Mouse (Mus musculus): ENCODE data around the gene Higd1a. TPM values are rescaled to one million over a fixed set of nuclear protein-coding genes. Genes with fewer than 3 reads are reported as not detected.

Gene Higd1a
- polyA plus RNA-seq, 1 experiment from 2014 or later: 631 TPM

DNA sequence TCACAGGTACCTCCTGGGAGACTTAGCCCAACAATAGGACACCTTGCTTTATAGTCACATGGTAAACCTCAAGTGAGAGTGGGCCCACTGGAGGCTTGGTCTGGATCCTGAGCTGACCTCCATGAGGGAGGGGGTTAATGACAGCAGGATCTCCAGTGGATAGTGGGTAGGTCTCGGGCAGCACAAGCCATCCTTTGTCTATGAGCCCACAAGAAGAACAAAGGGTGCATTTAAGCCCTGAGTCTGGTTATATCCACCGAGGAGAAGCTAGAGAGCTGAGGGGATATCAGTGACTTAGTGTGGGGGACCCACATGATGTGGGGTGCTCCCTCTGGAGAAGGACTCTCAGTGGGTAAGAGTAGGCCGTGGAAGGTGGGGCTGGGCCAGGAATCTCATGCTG, 49.7 kb downstream of the Higd1a start:
- H3K4me1 ChIP-seq (replicated peaks; ENCODE audit: control insufficient read depth, insufficient read depth): no peaks in the 10 kb centered on the region
- 70% methylated on average over 3 of the region's 3 CpGs for whole genome bisulfite sequencing

DNA sequence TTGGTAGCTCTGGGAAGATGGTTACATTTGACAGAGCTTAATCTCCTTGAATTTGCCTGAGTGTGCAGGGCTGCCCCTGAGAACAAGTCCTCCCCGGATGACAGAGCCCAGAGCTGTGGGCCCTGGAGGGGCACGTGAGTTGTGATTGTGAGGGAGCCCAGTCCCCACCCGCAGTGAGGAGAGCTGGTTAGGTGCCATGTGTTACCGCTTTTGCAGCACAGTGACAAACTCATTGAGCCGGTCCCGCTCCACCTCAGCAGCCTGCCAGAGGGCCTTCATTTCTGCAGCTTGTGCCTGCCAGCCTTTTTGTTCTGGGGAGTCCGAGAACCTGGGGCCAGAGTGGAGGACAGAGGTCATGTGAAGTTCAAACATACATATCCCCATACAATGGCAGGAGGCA, 50.2 kb downstream of the Higd1a start:
- TF ChIP-seq CTCF (IDR thresholded peaks at IDR 0.05; ENCODE audit: low read depth) (no peak), EP300 (optimal IDR thresholded peaks at IDR 0.05) (no peak)
- DNase-seq (ENCODE audit: low spot score) (no peak), ATAC-seq (ENCODE audit: low FRiP score, low TSS enrichment) (no peak)
- no peaks in the 10 kb centered on the region for H3K9me3 ChIP-seq (ENCODE audit: control insufficient read depth, low read length)
- no peak overlapping the region for H3K4me3 ChIP-seq (ENCODE audit: low read depth, low read length)
- WGBS: 47% methylated on average over 7 of the region's 7 CpGs
- no peak overlapping the region for H3K9ac ChIP-seq (ENCODE audit: low read length)
- H3K27me3 ChIP-seq (ENCODE audit: control insufficient read depth, insufficient read depth, low read length): no peaks in the 10 kb centered on the region
- H3K27ac ChIP-seq (replicated peaks): no peak overlapping the region
- H3K4me2 ChIP-seq (replicated peaks; ENCODE audit: low read depth): no peak overlapping the region
- H3K36me3 ChIP-seq (ENCODE audit: control insufficient read depth, insufficient read depth, low read length): no peaks in the 10 kb centered on the region
- no peaks in the 10 kb centered on the region for H3K4me1 ChIP-seq (replicated peaks; ENCODE audit: control insufficient read depth, insufficient read depth)

More for the DNA sequence above, 49.7 kb downstream of the Higd1a start:
- no peaks in the 10 kb centered on the region for H3K36me3 ChIP-seq (ENCODE audit: control insufficient read depth, insufficient read depth, low read length)
- DNase-seq (ENCODE audit: low spot score) (no peak), ATAC-seq (ENCODE audit: low FRiP score, low TSS enrichment) (no peak)
- no peak for TF ChIP-seq EP300 (optimal IDR thresholded peaks at IDR 0.05)
- no peak for TF ChIP-seq CTCF (IDR thresholded peaks at IDR 0.05; ENCODE audit: low read depth)
- H3K9ac ChIP-seq (ENCODE audit: low read length): no peak overlapping the region
- H3K27me3 ChIP-seq (ENCODE audit: control insufficient read depth, insufficient read depth, low read length): no peaks in the 10 kb centered on the region
- no peak overlapping the region for H3K4me3 ChIP-seq (ENCODE audit: low read depth, low read length)
- H3K9me3 ChIP-seq (ENCODE audit: control insufficient read depth, low read length): no peaks in the 10 kb centered on the region
- no peak overlapping the region for H3K4me2 ChIP-seq (replicated peaks; ENCODE audit: low read depth)
- no peak overlapping the region for H3K27ac ChIP-seq (replicated peaks)

DNA sequence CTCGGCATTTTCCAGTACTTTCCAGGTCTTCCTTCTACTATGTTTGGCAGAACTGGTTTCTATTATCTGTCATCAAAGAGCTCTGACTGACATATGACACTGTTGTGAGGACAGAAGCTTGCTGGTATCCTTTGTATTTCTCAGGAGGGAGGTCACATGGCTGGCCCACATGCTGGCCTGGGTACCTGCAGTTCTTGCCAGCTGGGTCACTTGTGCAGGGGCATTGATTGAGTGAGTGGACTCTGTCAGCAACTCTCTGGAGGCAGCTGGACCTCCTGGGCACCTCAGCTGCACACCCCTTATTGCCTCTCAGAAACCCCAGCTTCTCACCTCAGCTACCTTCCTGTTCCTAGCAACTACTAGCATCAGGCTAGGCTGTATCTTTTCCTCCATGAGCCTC, 50.6 kb downstream of the Higd1a start:
- WGBS: 52% methylated on average over 1 of the region's 1 CpGs

DNA sequence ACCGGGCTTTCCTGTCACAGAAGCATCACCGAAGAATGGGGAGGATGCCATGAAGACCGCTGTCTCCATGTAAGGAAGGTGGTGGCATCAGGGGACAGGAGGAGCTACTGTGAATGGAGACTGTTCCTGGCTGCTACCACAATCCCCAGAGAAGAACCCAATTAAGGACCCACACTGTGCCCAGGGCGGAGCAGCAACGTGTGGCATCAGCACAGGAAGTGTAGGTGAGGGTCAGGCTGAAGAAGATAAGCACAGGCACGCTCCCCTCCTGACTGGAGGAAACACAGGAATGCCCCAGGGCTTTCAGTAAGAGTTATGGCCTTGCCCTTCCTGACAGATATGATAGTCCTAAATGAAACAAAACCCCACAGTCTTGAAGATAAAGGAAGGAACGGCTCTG, 55.4 kb downstream of the Higd1a start:
- Histone ChIP-seq H3K9ac (ENCODE audit: low read length) (no peak overlapping the region), H3K4me1 (replicated peaks; ENCODE audit: control insufficient read depth, insufficient read depth) (0 out of 2 replicates have a peak, but pooled peaks cover 2% of the 10 kb centered on the region), H3K27me3 (ENCODE audit: control insufficient read depth, insufficient read depth, low read length) (no peaks in the 10 kb centered on the region), H3K4me2 (replicated peaks; ENCODE audit: low read depth) (no peak overlapping the region), H3K4me3 (ENCODE audit: low read depth, low read length) (no peak overlapping the region), H3K36me3 (ENCODE audit: control insufficient read depth, insufficient read depth, low read length) (no peaks in the 10 kb centered on the region), H3K9me3 (ENCODE audit: control insufficient read depth, low read length) (no peaks in the 10 kb centered on the region), H3K27ac (replicated peaks) (no peak overlapping the region)
- DNase-seq (ENCODE audit: low spot score) (no peak), ATAC-seq (ENCODE audit: low FRiP score, low TSS enrichment) (no peak)
- TF ChIP-seq CTCF (IDR thresholded peaks at IDR 0.05; ENCODE audit: low read depth): no peak
- no peak for TF ChIP-seq EP300 (optimal IDR thresholded peaks at IDR 0.05)
- 51% methylated on average over 7 of the region's 7 CpGs for WGBS

More for the DNA sequence above, 50.6 kb downstream of the Higd1a start:
- Histone ChIP-seq H3K27me3 (ENCODE audit: control insufficient read depth, insufficient read depth, low read length) (no peaks in the 10 kb centered on the region), H3K27ac (replicated peaks) (no peak overlapping the region), H3K4me1 (replicated peaks; ENCODE audit: control insufficient read depth, insufficient read depth) (no peaks in the 10 kb centered on the region), H3K4me2 (replicated peaks; ENCODE audit: low read depth) (no peak overlapping the region), H3K36me3 (ENCODE audit: control insufficient read depth, insufficient read depth, low read length) (no peaks in the 10 kb centered on the region), H3K9me3 (ENCODE audit: control insufficient read depth, low read length) (no peaks in the 10 kb centered on the region), H3K4me3 (ENCODE audit: low read depth, low read length) (no peak overlapping the region), H3K9ac (ENCODE audit: low read length) (no peak overlapping the region)
- TF ChIP-seq EP300 (optimal IDR thresholded peaks at IDR 0.05): no peak
- no peak for TF ChIP-seq CTCF (IDR thresholded peaks at IDR 0.05; ENCODE audit: low read depth)
- DNase-seq (ENCODE audit: low spot score) (no peak), ATAC-seq (ENCODE audit: low FRiP score, low TSS enrichment) (no peak)

DNA sequence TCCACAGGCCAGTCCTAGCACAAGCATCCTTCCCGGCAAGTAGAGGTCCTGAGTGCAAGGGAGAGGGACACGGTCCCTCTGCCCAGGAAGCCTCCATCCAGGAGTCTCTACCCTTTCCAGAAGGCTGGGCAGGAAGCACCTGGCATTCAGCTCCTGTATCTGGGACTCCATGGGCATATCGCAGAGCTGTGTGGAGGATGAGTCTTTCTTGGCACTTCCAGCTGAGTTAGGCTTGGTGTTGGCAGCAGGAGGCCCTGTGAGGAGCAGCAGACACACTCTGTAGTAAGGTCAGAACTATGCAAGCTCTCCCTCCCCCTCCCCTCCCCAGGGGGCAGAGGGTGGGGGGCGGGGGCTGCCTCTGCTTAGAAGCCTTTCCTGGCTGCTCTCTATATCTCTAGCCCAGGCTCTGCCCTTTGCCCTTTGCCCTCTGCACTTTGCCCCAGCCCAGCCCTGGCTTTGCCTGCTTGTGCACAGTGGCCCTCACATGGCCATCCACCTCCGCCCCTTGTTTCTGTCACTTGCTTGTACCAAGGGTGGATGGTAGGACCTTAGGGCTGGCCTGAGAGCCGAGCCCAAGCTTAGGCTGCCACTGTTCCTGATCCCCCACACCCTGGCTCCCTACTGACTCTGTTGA, 59.2 kb downstream of the Higd1a start:
- 40% methylated on average over 6 of the region's 6 CpGs for WGBS
- Histone ChIP-seq H3K9me3 (ENCODE audit: control insufficient read depth, low read length) (no peaks in the 10 kb centered on the region), H3K36me3 (ENCODE audit: control insufficient read depth, insufficient read depth, low read length) (no peaks in the 10 kb centered on the region), H3K4me1 (replicated peaks; ENCODE audit: control insufficient read depth, insufficient read depth) (0 out of 2 replicates have a peak, but pooled peaks cover 2% of the 10 kb centered on the region), H3K27me3 (ENCODE audit: control insufficient read depth, insufficient read depth, low read length) (no peaks in the 10 kb centered on the region), H3K9ac (ENCODE audit: low read length) (no peak overlapping the region), H3K27ac (replicated peaks) (no peak overlapping the region), H3K4me3 (ENCODE audit: low read depth, low read length) (no peak overlapping the region), H3K4me2 (replicated peaks; ENCODE audit: low read depth) (no peak overlapping the region)
- ATAC-seq (ENCODE audit: low FRiP score, low TSS enrichment) (no peak), DNase-seq (ENCODE audit: low spot score) (no peak)
- TF ChIP-seq EP300 (optimal IDR thresholded peaks at IDR 0.05): no peak
- TF ChIP-seq CTCF (IDR thresholded peaks at IDR 0.05; ENCODE audit: low read depth): no peak

Other genes with a start within 250 kb of the Higd1a start
- gene Lyzl4, start 216.3 kb downstream of the Higd1a start, polyA plus RNA-seq (2015; fragmentation: Nextera tagmentation; extraction: Ambion mirVana): 0.15 and 0.21 TPM in 2 replicates
- 0.47 and 0.51 TPM in 2 replicates for gene Vipr1, start 215.6 kb downstream of the Higd1a start, polyA plus RNA-seq (2015; fragmentation: Nextera tagmentation; extraction: Ambion mirVana)
- gene Sec22c, start 152.9 kb downstream of the Higd1a start, polyA plus RNA-seq (2015; fragmentation: Nextera tagmentation; extraction: Ambion mirVana): 5.0 and 6.8 TPM in 2 replicates
- gene Ss18l2, start 148.0 kb downstream of the Higd1a start, polyA plus RNA-seq (2015; fragmentation: Nextera tagmentation; extraction: Ambion mirVana): 106 and 119 TPM in 2 replicates
- gene Nktr, start 139.2 kb downstream of the Higd1a start, polyA plus RNA-seq (2015; fragmentation: Nextera tagmentation; extraction: Ambion mirVana): 27.7 and 32.0 TPM in 2 replicates
- 8.0 and 10.5 TPM in 2 replicates for gene Zfp651, start 99.0 kb downstream of the Higd1a start, polyA plus RNA-seq (2015; fragmentation: Nextera tagmentation; extraction: Ambion mirVana)
- gene Klhl40, start 80.8 kb downstream of the Higd1a start, polyA plus RNA-seq (2015; fragmentation: Nextera tagmentation; extraction: Ambion mirVana): 0.42 and 0.46 TPM in 2 replicates
- 1.5 and 2.0 TPM in 2 replicates for gene Hhatl, start 65.9 kb downstream of the Higd1a start, polyA plus RNA-seq (2015; fragmentation: Nextera tagmentation; extraction: Ambion mirVana)
- gene Ccdc13, start 18.9 kb downstream of the Higd1a start, polyA plus RNA-seq (2015; fragmentation: Nextera tagmentation; extraction: Ambion mirVana): 0.16 and 0.19 TPM in 2 replicates
- gene Ackr2, start 40.0 kb upstream of the Higd1a start, polyA plus RNA-seq (2015; fragmentation: Nextera tagmentation; extraction: Ambion mirVana): 0.28 and 0.35 TPM in 2 replicates
- gene Cyp8b1, start 57.9 kb upstream of the Higd1a start, polyA plus RNA-seq (2015; fragmentation: Nextera tagmentation; extraction: Ambion mirVana): 0.85 and 1.2 TPM in 2 replicates
- 2.7 and 2.8 TPM in 2 replicates for gene Fam198a, start 92.6 kb upstream of the Higd1a start, polyA plus RNA-seq (2015; fragmentation: Nextera tagmentation; extraction: Ambion mirVana)
- 6.6 and 7.3 TPM in 2 replicates for gene Pomgnt2, start 138.7 kb upstream of the Higd1a start, polyA plus RNA-seq (2015; fragmentation: Nextera tagmentation; extraction: Ambion mirVana)

All from stomach, postnatal 0 days (tissue).